Mouse (Mus musculus) T-helper 17 cell (primary cell): Measurements from ENCODE around the gene Kdm2b.

Source experiments
- in situ Hi-C, 2 experiments: fragments of 300-600 bp; cut with MboI, MseI; formaldehyde crosslinking; loops; 1 replicate in 1 of 2; 2 replicates in 1 of 2; pipeline ENCODE4 v1.15.1; 2025; ENCODE audit warnings: high pct_unique_total_duplicates in 2 of 2

The Kdm2b gene

DNA sequence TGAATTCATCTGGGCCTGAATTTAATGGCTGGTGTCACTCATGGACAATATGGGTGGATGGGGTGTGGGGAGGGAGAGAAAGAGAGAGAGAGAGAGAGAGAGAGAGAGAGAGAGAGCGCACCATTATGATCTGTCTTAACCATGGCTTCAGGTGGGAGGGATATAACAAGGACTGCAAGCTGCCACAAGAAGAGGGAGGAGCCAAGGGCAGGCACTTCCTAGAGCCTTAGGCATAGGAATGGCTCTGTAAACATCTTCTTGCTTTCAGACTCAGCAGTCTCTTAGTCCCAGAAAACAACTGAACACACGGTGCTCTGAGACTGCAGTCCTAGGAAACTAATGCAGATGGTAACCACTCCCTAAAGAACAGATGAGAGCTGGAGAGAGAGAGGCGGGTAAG is 61.3 kb downstream of the Kdm2b start:
- in situ Hi-C loops: no loop called here

GRCm38 (mm10) chr5:122927703-122928102 is 61.9 kb downstream of the Kdm2b start:
- in situ Hi-C loops: no loop called here

- in situ Hi-C loops: no loop called here
Measured at GRCm38 (mm10) chr5:122927092-122927491, 62.5 kb downstream of the Kdm2b start.

GRCm38 (mm10) chr5:122926341-122926740 is 63.3 kb downstream of the Kdm2b start:
- in situ Hi-C loops: no loop called here

DNA sequence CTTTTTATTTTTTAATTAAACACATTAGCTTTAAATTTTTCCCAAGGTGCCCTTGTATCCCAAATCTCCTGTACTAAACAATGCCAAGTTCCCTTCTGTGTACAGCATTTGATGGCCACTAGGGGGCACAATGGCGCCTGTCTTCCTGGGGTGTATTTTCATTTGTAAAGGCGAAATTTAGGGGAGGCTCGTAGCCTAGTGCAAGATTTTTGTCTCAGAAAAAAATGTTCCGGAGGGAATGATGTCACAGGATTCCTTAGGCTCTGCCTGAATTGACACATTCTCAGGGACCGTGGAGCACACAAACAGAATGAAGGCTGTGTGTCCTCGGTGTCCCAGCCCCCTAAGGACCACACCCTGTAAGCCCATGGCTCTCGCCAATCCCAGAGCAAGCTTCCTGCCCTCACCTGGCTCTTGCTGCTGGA is 64.1 kb downstream of the Kdm2b start:
- in situ Hi-C loops: no loop called here

- in situ Hi-C loops: no loop called here
Measured at GRCm38 (mm10) chr5:122923871-122924465, 65.7 kb downstream of the Kdm2b start.

DNA sequence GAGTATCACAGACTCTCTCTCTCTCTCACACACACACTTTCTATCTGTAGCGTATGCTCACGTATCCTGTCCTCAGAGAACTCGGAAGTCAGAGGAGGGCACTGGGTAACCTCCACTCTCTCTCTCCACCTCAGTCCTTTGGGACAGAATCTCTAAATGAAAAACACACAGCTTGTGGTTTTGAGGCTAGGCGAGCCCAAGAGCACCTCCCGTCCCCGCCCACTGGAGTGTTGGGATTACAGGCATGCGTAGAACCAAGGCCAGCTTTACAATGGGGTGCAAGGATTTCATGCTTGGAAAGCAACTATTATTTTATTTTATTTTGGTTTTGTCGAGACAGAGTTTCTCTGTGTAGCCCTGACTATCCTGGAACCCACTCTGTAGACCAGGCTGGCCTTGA is 67.7 kb downstream of the Kdm2b start:
- in situ Hi-C loops: no loop called here

DNA sequence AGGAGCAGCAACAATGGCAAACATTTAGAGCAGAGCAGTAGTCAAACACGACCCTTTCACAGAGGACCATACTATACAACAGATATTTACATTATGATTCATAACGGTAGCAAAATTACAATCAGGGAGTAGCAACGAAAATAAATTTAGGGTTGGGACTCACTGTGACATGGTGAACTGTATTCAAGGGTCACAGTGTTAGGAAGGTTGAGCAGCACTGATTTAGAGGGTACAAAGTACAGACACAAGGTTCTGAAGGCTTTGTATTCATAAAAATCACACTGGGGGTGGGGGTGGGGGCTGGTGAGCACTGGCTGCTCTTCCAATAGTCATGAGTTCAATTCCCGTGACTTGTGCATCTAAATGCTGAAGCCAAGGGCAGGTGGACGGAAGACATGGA is 69.1 kb downstream of the Kdm2b start:
- in situ Hi-C loops: no loop called here

DNA sequence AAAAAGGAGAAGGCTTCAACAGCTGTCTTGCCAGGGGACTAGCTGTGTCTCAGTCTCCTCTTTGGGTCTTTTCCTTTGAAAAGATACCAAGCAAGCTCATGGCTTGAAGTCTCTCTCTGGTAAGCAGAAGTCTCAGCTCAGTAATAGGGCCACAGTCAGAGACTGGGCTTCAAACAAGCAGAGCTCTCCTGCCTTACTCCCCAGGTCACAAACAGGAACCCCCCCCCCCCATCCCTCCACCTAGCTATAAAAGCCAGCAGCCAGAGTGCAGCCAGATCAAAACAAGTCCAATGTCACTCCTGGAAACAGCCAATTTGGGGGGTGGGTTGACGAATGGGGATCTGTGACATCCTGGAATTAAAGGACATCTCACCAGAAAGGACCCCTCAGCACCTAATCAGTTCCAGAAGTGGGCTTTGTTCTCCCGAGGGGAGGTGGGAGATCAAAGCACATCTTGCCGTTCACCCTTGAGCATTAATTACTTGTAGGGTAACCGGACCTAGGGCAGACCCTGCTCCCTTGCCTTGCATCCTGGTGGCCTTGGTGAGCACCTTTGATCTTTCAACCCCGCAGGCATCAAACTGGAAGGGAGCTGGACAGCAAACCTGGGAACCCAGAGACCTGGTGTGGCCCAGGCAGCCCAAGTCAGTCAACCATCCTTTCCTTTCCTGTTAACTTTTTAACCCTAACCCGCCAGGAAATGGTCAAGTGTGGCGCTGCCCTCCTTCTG is 71.5 kb downstream of the Kdm2b start:
- in situ Hi-C loops: no loop called here

DNA sequence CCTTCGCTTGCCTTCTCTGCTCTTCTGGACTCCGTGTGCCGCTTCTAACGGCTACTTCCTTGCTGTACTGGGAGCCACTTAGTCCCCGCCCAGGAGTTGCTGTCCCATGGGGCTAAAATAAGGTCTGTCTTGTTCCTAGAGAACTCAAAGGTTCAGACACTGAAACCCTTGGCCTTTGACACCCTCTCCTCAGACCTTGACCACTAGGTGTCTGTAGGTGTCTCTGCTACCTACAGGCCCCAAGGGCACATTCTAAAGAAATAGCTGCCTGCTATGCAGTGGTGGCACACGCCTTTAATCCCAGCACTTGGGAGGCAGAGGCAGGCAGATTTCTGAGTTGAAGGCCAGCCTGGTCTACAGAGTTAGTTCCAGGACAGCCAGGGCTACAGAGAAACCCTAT is 73.5 kb downstream of the Kdm2b start:
- in situ Hi-C loops: no loop called here

- in situ Hi-C loops: no loop called here
Measured at GRCm38 (mm10) chr5:122912863-122913262, 76.8 kb downstream of the Kdm2b start.

DNA sequence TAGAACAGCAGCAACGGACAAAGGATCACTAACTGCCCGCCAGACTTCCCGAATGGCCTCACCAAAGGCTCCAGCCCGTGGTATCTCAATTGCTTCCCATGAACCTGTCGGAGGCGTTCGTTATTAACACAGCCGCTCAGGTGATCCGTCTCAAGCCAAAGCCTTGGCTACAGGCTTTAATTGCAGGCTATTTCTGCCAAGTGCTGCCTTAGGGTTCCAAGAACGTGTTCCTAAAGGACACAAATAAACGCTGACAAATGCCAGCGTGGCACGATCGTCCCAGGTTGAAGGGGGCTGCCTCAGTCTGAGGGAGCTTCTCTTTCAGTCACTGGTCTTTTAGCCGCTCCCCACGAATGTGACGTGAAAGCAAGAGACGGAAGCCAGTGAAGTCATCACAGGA is 80.1 kb downstream of the Kdm2b start:
- in situ Hi-C loops: no loop called here

- in situ Hi-C loops: no loop called here
Measured at GRCm38 (mm10) chr5:122908001-122908400, 81.6 kb downstream of the Kdm2b start.

DNA sequence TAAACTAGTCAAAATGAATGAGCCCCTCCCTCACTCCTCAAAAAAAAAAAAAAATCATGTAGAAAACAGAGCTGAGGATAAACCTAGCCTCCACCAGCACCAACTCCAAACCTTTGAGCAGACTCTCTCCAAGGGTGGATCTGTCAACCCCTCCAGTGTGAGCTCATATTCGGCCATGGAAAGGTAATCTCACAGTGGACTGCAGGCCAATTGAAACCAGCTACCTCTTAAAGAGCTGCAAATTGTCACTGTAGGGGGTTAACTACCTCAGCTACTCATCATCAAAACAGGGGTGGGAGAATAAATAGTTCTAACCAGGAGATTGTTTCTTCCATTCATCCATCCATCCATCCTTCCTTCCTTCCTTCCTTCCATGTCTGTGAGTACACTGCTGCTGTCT is 82.4 kb downstream of the Kdm2b start:
- in situ Hi-C loops: no loop called here

DNA sequence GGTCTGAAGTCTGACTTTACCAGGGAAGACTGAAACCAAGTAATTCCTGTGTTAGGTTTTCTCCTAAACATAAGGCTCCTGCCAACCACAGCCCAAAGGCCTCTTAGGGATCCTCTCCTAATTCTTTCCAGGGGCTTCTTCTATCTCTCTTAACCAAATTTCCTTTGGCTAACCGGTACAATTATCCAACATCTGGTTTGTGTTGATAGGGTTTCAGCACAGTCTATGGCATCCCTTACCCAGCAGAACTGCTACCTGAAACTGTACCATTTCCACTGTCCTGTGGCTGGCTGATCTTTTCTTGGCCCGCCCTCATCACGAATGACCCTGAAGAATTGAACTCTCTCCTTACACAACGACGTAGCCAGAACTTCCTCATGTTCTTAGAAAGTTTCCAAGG is 86.5 kb downstream of the Kdm2b start:
- in situ Hi-C loops: no loop called here

- in situ Hi-C loops: no loop called here
Measured at GRCm38 (mm10) chr5:122902228-122902627, 87.4 kb downstream of the Kdm2b start.

DNA sequence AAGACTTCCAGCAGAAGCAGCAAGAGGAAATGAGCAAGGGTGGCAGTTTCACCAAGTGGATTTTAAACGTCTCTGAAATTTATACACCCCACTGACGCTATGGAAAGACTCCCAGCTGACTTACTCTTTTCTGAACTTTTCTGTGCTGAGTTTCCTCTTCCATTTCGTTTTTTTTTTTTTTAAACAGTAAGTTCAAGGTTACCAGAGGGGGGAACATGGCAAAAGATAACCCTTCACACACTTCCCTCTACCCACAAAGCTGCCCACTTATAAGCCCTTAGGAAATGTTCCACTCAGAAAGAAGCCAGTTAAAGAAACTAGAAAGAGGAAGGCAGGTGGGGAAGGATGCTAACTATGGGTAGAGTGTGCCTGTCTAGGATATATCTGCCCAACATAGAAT is 88.0 kb downstream of the Kdm2b start:
- in situ Hi-C loops: no loop called here

DNA sequence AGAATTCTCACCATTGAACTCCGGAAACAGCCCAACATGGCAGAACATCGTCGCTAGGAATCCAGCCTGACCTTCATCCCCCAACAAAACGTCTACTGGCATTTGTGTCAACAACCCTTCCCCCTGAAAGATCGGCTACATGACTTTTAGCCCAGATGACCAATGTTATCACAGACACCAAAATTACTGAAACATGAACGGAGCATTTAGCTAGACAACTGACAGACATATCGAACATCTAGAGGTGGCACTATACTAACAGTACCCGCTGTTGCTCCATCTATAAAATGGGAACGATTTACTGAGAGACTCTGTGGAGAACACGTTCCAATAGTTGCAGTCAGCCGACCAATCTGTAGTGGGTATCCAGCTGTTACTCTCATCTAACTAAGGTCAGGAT is 88.4 kb downstream of the Kdm2b start:
- in situ Hi-C loops: no loop called here

DNA sequence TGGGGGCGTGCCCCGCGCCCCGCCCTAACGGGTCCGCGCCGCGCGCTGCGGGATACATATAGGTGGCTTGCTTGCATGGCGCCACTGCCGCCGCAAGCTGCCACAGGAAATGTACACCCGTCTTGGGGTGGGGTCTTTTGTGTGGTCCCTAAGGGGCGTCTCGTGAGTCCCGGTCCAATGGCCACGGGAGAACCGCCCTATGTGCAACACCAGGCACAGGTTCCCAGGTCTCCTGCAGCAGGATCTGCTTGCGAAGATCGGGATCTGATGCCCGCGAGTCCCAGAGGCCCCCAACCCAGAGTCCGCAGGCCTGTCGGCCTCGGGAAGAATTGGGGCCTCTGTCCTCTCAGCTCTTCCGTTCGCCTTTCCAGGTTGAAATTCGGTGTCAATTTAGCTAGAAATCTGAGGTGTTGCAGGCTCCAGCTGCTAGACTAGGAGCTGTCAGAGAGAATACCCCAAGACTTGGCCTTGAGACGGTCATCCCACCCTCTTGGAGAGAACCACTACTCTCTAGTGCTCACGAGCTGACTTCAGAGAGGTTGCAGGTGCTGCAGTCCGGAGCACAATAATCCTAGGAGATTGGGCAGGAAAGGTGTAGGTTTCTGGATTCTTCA is 89.0 kb downstream of the Kdm2b start:
- in situ Hi-C loops: no loop called here

- in situ Hi-C loops: loop anchor here in 1 of 2 experiments (10.0 kb wide), 1 partner anchor 1495 kb away; no protein-coding TSS in a partner anchor
Measured at GRCm38 (mm10) chr5:122899777-122900557, 89.7 kb downstream of the Kdm2b start.

DNA sequence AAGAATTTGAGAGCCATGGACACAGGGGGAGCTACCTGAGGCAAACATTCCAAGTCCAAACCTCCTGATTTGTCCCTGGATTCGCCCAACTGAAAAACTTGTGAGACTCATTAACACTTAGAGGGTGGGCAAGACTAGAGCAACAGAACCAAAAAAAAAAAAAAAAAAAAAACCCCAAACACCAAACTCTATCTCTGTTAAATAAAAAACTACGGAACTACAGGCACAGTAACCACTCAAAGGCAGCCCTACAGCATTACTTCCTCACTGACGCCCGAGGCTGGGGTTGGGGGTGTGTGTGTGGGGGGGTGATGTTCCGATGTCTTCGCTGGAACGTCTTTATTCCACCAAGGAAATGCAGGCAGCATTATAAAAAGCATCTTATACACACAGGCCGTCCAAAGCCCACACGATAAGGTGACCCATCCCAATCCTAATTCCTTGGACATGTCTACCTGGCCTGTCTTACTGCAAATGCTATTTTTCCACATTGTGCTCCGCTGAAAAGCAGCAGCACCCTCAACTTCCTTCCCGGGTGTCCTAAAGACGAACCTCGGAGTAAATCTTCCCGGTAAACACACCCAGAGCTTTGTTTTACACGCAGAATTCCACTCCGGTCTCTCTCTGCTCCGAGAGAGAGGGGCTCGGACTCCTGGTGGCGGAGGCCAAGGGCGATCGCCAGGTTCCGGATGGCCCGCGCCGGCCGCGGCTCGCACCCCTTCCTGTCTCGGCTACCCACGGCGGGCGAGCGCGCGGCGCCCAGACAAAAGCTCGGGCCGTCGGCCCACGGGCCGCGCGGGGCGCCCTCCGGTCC is 90.5 kb downstream of the Kdm2b start:
- in situ Hi-C loops: loop anchor here in 1 of 2 experiments (10.0 kb wide), 1 partner anchor 1496 kb away; no protein-coding TSS in a partner anchor
